Mouse (Mus musculus) E14TG2a.4 (cell line): ENCODE measurements at regions not wholly inside any gene's neighbourhood (a gene's known extent, or its start where the extent isn't known, plus 50 kb on each side); places are given as distances from the start of the nearest gene placed in this dataset.

Experiments
- H3K27me3 ChIP-seq: 2 replicates; pipeline ENCODE4 v1.6.1; 2014; ENCODE audit warnings: low read length, control low read depth; ENCODE audit not compliant: insufficient read depth
- H3K36me3 ChIP-seq: 2 replicates; pipeline ENCODE4 v1.6.1; 2014; ENCODE audit warnings: low read length, control low read depth; ENCODE audit not compliant: insufficient read depth
- H3K4me1 ChIP-seq: replicated peaks from 2 replicates; pipeline ENCODE4 v1.6.1; 2014; ENCODE audit warnings: low read depth, low read length, control low read depth
- H3K4me3 ChIP-seq: replicated peaks from 2 replicates; pipeline ENCODE4 v1.5.1; 2014; ENCODE audit warnings: mild to moderate bottlenecking, low read length
- H3K9me3 ChIP-seq: 2 replicates; pipeline ENCODE4 v1.6.1; 2014; ENCODE audit warnings: low read length, control low read depth
- CTCF ChIP-seq: conservative IDR thresholded peaks from 2 replicates; pipeline ENCODE4 v1.5.1; 2014; ENCODE audit warnings: low read length
- NANOG ChIP-seq: IDR thresholded peaks from 2 replicates; pipeline ENCODE4 v1.6.1; 2014; ENCODE audit warnings: borderline replicate concordance, low read length, mixed read lengths
- POU5F1 ChIP-seq: IDR thresholded peaks from 2 replicates; pipeline ENCODE4 v1.6.1; 2014; ENCODE audit warnings: low read length, borderline replicate concordance

- Histone ChIP-seq H3K9me3 (no peaks in the 10 kb centered on the region), H3K4me1 (0 out of 2 replicates have a peak, but pooled peaks cover 4% of the 10 kb centered on the region), H3K27me3 (no peaks in the 10 kb centered on the region), H3K4me3 (no peak overlapping the region), H3K36me3 (no peaks in the 10 kb centered on the region)
- TF ChIP-seq NANOG (no peak), CTCF (no peak), POU5F1 (no peak)
Measured at GRCm38 (mm10) chr16:52861263-52861662, 407.4 kb upstream of the Alcam start.

- no peaks in the 10 kb centered on the region for H3K36me3 ChIP-seq
- no peaks in the 10 kb centered on the region for H3K27me3 ChIP-seq
- 0 out of 2 replicates have a peak, but pooled peaks cover 4% of the 10 kb centered on the region for H3K4me1 ChIP-seq
- no peak overlapping the region for H3K4me3 ChIP-seq
- H3K9me3 ChIP-seq: no peaks in the 10 kb centered on the region
- TF ChIP-seq NANOG: no peak
- no peak for TF ChIP-seq CTCF
- TF ChIP-seq POU5F1: no peak
Measured at GRCm38 (mm10) chr16:52858441-52859209, 404.8 kb upstream of the Alcam start.

- no peaks in the 10 kb centered on the region for H3K36me3 ChIP-seq
- TF ChIP-seq NANOG (no peak), CTCF (no peak), POU5F1 (no peak)
- no peaks in the 10 kb centered on the region for H3K9me3 ChIP-seq
- H3K27me3 ChIP-seq: no peaks in the 10 kb centered on the region
- H3K4me3 ChIP-seq: no peak overlapping the region
- H3K4me1 ChIP-seq: no peaks in the 10 kb centered on the region
Measured at GRCm38 (mm10) chr16:52851129-52851528, 397.3 kb upstream of the Alcam start.

- Histone ChIP-seq H3K4me1 (no peaks in the 10 kb centered on the region), H3K4me3 (no peak overlapping the region), H3K27me3 (no peaks in the 10 kb centered on the region), H3K9me3 (0 out of 2 replicates have a peak, but pooled peaks cover 6% of the 10 kb centered on the region), H3K36me3 (no peaks in the 10 kb centered on the region)
- TF ChIP-seq POU5F1 (no peak), NANOG (no peak), CTCF (no peak)
Measured at GRCm38 (mm10) chr16:52818976-52819375, 365.1 kb upstream of the Alcam start.

- TF ChIP-seq CTCF (no peak), POU5F1 (no peak), NANOG (no peak)
- H3K36me3 ChIP-seq: no peaks in the 10 kb centered on the region
- H3K27me3 ChIP-seq: no peaks in the 10 kb centered on the region
- no peaks in the 10 kb centered on the region for H3K9me3 ChIP-seq
- no peak overlapping the region for H3K4me3 ChIP-seq
- no peaks in the 10 kb centered on the region for H3K4me1 ChIP-seq
Measured at GRCm38 (mm10) chr16:52811219-52811618, 357.3 kb upstream of the Alcam start.

GRCm38 (mm10) chr16:52804365-52804764 is 350.5 kb upstream of the Alcam start:
- H3K36me3 ChIP-seq: no peaks in the 10 kb centered on the region

GRCm38 (mm10) chr16:52799715-52800392 is 346.0 kb upstream of the Alcam start:
- no peaks in the 10 kb centered on the region for H3K27me3 ChIP-seq
- H3K4me1 ChIP-seq: no peaks in the 10 kb centered on the region
- no peaks in the 10 kb centered on the region for H3K9me3 ChIP-seq
- no peak overlapping the region for H3K4me3 ChIP-seq
- H3K36me3 ChIP-seq: no peaks in the 10 kb centered on the region
- TF ChIP-seq NANOG: no peak
- no peak for TF ChIP-seq CTCF
- TF ChIP-seq POU5F1: no peak

More at GRCm38 (mm10) chr16:52804365-52804764, 350.5 kb upstream of the Alcam start:
- Histone ChIP-seq H3K4me3 (no peak overlapping the region), H3K27me3 (no peaks in the 10 kb centered on the region), H3K9me3 (no peaks in the 10 kb centered on the region), H3K4me1 (no peaks in the 10 kb centered on the region)
- TF ChIP-seq POU5F1: no peak
- no peak for TF ChIP-seq CTCF
- no peak for TF ChIP-seq NANOG

- Histone ChIP-seq H3K9me3 (no peaks in the 10 kb centered on the region), H3K4me1 (no peaks in the 10 kb centered on the region), H3K4me3 (no peak overlapping the region), H3K27me3 (no peaks in the 10 kb centered on the region), H3K36me3 (no peaks in the 10 kb centered on the region)
- TF ChIP-seq CTCF (no peak), NANOG (no peak), POU5F1 (no peak)
Measured at GRCm38 (mm10) chr16:52795184-52795583, 341.3 kb upstream of the Alcam start.
